Mouse (Mus musculus) E14TG2a.4 (cell line): ENCODE measurements around the gene Rpf2.
A peak's percentile ranks its signal among the peaks of the same experiment; 100 is the strongest.

ENCODE experiments used
- CTCF ChIP-seq: conservative IDR thresholded peaks from 2 replicates; pipeline ENCODE4 v1.5.1; 2014; ENCODE audit warnings: low read length
- NANOG ChIP-seq: IDR thresholded peaks from 2 replicates; pipeline ENCODE4 v1.6.1; 2014; ENCODE audit warnings: borderline replicate concordance, low read length, mixed read lengths
- POU5F1 ChIP-seq: IDR thresholded peaks from 2 replicates; pipeline ENCODE4 v1.6.1; 2014; ENCODE audit warnings: low read length, borderline replicate concordance

- peak; percentile 99 for TF ChIP-seq CTCF
- TF ChIP-seq NANOG = no peak
- no peak for TF ChIP-seq POU5F1
These were observed 34.2 kb downstream of the Rpf2 start for GRCm38 (mm10) chr10:40212443-40213169.
